Mouse (Mus musculus): ENCODE data around the gene Pir.
A peak's percentile ranks its signal among the peaks of the same experiment; 100 is the strongest.

The Pir gene

DNA sequence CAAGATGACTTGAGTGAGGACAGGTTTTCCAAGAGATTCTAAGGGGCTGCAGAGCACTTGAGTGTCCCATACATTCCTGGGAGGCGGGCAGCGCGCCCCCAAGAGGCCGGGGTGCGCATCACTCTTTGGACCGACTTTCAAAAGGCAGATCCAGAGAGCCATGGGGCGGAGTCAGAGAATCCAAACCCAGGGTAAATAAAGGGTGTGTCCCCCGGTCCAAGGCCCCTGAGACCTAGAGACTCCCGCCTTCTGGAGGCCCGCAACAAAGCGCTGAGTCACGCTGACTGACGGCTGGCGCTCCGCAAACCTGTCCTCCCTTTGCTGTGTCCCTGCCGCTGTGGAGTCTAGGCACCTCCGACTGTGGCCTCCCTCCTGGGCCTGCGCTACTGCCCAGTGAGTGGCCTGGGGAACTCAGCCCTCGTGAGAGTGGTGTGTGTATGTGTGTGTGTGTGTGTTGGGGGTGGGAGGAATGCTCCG, at the start of gene Pir:
Gene Pir (plus strand): TSS at position 87 of the 477 bp plus-strand sequence.
- DNase-seq, result peak; percentile 87

DNA sequence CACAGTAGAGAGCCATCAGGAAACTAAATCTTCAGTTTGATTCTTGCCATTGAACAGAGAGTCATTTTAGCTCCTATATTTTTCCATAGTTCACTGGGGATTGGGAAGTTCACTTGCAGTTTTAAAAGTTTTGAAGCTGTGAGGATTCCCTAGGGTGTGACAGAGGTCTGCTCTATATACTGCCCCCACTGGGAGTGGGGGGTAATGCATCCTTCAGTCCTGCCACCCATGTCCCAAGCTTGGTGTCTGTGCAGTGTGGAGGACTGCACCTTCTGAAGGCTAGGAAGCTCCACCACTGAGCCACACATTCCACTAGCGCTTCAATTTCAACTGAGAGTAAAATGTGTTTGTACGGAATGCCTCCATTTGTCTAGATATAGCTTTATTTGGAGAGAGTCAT, 47.2 kb upstream of the Pir start:
- DNase-seq, result peak; percentile 49

DNA sequence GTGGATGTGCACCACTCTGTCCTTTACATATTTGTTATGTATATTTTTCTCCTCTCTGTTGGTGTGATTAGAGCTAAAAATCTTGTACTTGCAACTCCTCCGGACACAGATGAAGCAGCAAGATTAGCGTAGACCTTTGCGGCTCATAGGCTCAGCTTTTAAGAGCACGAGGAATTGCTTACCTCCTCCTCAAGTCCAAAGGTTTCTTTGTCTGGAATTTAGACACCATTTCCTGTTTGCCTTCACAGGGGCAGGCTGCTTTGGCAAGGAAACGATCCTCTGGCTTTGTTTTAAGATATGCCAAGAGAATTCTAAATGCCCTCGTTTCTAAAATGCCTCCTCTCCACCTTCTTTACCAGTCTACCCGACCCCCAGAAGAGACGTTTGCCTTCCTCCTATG, 35.8 kb upstream of the Pir start:
- DNase-seq, result peak; percentile 9

DNA sequence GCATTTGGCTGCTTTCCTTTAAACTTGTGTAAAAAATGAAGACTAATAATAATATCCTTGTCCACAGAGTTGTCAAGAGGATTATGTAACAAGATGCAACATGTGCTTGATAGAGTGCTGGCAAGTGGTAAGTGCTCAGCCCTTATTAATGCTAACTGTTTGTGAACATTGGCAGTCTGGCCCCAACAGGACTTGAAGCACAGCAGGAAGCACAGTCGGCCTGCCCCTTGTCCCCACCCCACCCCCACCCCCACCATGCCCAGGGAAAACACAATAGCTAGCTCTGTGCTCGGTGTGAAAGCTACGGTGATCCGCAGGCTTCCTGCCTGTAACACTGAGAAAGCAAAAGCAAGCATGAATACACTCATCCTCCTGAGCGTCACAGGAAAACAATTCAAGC, 23.5 kb upstream of the Pir start:
- DNase-seq, result peak; percentile 59

DNA sequence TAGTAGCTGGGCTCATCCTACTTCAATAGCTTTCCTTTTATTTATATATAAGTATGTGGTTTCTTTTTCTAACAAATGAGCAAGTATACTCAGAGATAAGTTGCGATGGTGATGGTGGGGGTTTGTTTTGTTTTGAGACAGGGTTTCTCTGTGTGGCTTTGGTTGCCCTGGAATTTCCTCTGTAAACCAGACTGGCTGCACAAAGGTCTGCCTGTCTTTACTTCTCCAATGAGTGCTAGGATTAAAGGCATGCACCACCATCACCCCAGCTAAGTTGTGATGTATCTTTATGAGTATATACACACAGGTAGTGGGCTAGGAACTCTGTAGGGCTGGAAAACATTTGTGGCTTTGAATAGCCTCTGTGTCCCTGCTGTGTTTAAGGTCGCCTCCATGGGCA, 22.4 kb upstream of the Pir start:
- DNase-seq, result no peak

DNA sequence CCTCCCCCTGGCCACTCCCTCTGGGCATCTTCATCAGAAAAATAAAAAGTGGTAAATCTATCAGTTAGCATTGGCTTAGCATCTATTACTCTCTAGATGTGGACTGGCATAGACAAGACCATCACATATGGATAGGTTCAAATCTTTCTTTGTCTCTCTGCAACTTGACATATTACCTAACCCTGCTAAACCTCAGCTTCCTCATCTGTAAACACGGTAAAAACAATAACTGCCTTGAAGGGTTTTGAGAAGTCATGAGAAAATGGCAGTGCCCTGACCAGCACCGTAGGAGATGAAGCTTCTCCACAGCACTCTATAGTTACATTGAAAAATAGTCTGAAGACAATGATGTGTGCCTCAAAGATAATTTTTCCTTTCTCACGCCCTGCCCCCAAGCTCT, 12.6 kb upstream of the Pir start:
- no peak for DNase-seq

DNA sequence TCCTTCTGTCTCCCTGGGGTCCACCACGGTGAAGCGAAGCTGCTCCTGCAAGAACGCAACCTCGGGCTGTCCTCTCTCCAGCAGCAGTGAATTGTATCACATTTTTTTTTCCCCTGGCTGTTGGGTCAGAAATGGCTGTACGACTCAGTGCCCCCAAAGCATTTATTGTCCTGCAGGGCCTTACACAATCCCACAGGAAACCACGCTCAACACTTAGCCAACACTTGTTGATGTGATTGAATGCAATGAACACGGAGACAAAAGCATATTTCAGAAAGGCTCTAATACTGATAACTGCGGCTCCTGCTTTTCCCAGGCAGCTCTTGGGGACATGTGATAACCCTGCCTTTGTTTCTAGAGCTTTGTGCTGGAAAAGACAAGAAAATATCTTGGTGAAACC, 11.1 kb upstream of the Pir start, which contains the start of gene Bmx:
Gene Bmx (minus strand): TSS at position 137 of the 400 bp plus-strand sequence.
- DNase-seq, result peak; percentile 24

DNA sequence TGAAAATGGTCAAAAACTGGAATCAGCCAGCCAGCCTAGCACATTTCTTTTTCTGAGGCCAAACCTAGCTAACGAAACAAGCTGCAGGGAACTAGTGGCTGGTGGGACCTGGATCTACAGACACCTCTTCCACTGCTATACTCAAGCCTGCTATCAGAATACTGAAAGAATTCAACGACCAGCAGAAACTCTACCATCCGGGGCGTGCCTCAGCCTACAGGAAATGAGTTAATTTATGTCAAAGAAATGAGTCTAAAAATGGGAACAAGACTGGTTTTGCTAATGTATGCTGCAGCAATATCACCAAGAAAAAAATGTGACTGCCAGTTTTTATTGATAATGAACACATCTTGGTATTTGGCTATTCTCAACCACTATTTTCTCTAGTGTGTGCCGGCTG, 10.5 kb upstream of the Pir start:
- DNase-seq, result peak; percentile 15

DNA sequence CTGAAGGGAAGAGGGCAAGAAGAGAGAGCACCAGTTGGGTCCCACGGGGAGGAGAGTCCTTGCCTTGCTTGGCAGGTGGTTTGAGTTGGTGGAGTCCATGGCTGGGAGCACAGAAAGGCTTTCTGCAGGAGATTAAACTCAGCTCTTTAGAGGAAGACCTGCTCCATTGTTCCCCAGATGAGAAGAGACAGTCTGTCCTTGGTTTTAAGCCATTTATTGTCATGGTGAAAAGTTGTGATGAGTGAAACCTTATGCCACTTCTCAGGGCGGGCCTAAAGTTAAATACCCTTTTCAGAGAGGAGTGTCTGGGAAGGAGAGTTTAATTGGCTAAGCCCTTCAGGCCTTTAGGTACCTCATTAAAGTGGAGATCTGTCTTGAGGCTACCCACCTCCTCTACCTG, 6.9 kb upstream of the Pir start:
- no peak for DNase-seq

DNA sequence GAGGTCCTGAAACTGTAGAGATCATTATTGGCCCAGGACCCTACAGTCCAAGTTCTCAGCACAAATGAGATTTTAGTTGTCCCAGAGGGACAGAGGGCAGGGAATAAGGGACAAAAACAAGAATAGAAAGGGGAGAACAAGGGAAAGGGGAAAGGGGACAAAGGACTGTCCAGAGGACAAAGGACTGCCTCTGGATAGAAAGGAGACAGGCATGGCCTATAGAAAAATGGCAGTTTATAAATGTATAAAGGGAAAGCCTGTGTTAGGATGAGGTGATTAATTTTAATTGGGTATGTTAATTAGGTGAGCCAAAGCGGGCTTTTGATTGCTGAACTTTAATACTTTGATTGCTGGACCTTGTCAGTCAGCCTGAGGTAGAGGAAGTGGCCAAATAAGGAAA, 4.3 kb upstream of the Pir start:
- DNase-seq, result no peak

DNA sequence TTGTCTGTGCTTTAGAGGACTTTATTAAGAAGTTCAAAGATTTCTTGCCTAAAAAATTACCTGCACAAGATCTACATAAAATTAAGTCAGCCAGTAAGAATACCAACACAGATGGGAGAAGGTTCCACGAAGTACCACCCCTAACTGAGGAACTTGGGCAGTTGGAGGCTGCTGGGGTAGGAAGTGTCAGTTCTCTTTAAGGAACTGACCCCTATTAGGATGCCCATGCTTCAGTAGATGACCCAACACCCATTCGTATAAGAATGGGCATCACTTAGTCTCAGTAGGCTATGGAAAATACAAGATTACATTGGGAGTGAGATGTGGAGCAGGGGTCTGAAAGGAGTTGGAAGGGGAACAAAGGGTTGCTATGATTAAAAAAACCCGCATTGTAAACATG, 1.4 kb downstream of the Pir start:
- DNase-seq, result no peak

DNA sequence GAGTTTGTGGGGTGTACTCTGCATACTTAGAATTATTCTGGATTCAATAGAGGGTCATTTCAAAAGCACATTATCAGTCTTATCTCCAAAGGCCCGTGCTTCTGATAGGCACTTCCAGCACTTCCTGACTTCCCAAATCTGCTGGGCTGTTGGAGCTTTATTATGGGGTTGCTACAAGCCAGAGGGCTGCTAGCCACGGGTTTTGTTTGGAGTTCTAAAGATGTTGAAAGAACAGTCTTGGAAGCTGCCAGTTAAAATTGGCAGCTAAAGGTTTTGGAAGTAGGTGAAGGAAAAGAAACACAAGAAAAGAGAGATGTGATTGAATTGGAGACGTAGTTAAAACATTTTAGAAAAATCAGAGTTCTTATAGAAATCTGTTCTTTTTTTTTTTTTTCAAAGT, 6.4 kb downstream of the Pir start:
- DNase-seq, result peak; percentile 25

DNA sequence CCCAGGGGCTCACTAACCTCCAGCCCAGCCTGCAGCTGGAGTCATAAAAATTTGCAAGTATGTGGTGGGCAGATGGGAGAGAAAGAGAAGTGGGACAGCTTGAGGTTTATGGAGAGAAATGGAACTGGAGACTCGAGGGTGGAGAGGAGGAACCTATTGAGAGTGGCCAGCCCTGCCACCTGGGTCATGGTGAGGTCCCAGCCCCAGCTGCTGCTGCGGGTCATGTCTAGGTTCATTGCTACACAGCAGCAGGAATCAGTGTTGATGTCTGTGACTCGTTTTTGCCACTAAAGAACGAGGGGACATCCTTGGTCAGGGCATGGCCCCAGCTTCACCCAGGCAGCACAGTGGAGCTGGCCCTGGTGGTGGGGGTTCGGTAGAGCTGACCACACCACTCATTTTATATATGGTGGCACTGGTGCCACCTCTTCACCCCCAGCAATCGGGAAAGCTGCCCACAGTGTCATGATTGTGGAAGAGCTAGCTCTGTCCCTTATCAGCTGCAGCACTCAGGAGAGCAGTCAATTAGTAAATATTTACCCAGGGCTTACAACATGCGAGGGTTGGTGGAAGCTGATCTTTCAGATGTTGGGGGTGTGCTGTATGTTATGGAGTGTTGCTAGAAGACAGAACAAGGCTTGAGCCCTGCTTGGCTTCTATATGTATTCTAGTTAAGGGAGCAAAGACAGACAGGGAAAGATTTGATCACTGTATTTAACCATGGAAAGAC, 11.9 kb downstream of the Pir start:
- DNase-seq, result no peak

DNA sequence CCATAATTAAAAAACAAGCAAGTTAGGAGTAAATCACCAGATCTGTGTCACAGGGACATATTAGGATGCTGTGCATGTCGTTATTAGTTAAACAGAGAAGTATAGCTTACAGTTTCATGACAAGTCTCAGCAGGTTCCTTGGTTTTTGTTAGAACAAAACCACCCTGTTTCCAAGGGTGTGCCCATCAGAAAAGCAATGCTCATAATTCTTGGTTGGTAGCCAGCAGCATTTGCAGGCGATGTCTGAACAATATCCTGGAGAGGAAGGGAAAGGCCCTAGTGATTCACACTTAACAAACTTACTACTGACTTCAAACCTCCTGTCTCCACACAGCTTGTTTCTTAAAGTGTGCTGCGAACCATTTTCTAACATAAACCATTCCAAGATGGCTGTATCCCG, 14.6 kb downstream of the Pir start:
- DNase-seq, result peak; percentile 32

DNA sequence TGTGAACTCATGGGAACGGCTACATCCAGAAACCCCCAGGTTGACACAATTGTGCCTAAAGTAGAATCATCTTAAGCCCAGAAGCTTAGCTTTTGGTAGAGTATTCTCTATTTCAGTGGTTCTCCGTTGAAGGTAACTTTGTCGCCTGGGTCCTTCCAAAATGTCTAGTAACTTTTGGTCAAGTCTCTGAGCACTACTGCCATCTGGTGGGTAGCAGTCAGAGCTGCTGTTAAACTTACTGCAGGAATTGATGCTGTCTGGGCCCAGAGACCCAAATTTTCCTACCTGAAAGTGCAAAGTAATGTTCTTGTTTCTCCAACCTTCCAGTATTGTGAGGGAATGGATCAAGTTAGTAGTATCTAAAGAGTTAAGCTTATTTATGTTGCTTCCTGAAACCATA, 17.9 kb downstream of the Pir start:
- peak; percentile 50 for DNase-seq

DNA sequence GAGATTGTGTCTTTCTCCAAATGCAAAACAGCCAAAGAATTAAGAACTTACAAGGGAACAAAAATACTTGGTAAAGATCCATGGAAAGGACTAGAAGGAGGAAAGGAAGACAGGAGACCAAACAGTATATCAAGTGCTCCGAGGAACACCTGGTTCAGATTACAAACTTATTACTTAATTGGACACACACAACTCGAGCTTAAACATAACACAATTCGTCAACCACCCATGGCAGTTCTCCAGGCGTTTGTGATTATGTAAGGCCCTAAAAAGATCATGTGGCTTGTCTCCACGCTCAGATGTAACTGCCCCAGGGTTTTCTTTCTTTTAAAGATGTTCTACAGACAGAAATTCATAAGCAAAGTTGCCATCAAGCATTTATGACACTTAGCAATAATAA, 22.0 kb downstream of the Pir start:
- peak; percentile 59 for DNase-seq

DNA sequence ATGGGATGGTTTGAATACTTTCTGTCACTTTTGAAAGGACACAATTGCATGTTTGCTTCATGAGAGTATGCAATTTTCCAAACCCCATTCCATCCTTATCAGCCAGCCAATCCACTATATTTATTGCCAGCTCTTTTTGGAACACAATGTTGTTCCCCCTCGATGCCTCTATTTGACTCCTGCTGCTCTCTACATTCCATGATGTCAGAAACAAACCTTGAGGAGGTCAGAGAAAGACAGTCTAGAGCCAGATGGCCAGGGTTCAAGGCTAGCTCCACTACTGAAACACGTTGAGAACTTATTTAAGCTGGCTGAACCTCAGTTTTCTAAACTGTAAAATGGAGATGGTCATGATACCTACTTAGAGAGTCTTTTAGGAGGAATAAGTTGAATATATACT, 37.1 kb downstream of the Pir start:
- peak; percentile 36 for DNase-seq

DNA sequence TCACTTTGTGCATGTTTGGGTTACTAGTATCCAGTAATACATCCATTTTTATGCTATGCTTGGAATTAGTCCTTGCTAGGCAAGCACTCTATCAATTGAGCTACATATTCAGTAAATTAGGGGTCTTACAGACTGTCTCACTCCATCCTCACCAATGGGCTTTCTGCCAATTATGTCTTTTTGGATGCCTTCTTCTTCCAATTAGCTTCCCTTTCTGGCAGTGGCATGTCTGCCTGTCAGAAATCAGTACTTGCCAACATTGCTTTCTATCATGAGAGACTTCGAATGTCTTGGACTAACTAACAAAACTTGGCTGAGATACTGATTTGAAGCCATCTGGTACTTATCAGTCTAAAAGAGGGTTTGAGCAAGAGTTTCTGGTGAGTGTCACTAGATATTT, 44.7 kb downstream of the Pir start:
- DNase-seq, result peak; percentile 15

DNA sequence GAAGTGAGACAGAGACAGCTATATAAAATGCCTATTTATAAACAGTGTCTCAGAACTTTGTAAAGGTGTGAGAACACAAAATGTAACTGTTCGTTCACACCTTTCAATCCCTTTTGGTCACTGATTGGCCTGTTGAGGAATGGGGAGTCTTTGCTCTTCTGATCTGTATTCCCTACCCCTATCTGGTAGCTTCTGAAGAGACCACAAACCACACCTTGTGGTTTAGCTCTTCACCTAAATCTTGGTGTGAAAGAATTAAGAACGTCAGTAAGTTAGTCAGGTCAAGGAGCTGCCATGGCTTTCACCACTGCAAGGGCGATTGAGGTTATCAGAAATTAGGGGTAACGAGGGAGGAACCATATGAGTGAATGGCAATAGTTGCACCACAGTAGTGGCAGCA, 49.4 kb downstream of the Pir start:
- no peak for DNase-seq

DNA sequence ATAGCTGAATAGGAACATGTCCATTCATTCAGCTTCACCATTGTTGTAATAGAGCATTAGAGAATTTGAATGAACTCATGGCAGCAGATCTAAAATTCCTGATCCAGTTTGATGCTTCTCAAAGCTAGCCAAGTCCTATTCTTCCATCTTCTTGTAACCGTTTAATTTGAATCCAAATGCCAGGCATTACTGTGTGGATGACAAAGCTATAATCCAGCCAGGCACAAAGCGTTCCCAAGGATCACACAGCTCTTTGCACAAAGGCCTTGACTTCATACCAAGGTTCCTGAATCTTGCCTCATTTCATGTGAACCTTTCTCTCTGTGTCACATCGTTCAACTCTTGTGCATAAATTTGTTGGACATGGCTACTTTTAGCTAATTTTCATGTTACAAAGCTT, 50.9 kb downstream of the Pir start:
- DNase-seq, result no peak

DNA sequence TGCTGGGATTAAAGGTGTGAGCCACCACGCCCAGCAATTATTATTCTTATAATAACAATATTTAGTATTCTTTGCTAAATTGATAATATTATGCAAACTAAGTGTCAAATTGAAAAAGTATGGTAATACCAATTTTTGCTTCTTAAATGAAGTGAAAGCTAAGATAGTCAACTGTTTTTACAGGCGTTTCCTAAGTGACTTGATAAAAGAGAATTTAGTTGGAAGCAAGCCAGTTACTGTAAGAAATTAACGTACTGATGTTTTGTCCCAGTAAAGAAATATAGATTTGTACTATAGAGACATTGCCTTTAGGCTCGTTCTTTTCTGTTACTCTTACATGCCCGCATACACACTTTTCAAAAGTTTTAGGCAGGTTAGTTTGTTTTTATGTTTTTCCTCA, 53.3 kb downstream of the Pir start:
- no peak for DNase-seq

DNA sequence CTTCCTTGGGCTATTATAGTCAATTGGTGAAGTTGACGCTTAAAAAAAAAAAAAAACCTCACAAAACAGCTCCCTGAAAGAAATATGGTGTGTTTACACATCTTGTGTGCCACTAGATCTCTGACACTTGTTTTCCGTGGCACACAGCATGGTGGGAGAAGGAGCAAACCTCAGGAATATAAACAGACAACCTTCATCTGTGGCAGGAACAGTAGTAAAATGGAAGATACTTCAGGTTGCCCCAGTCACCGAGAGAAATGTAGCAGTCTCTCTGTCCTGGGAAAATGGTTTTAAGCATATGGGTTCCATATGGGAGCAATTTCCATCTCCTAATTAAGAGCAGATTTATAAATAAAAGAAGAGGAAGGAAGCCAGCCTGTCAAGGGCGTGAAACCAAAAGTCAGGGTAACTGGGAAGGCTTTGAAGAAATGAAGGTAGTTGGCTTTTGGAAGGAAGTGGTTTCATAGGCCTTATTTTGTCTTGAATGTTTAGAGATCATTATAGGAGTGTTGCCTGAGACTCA, 54.3 kb downstream of the Pir start:
- DNase-seq, result no peak

DNA sequence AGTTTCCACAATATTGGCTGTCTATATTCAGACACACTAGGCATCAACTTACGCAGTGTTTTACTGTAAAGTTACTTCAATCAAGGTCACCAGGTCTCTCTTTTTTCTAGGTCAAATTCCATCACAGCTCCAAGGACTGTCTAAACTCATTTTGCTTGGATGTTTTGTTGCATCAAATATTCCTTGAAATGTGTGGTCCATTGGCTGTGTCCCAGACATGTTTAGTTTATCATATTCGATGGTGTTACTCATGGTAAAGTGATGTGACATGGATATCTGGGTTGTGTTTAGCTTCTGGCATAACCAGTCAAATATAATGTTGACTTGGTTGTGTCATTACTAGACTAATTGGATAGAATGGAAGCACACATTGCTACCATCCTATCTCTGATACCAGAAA, 61.2 kb downstream of the Pir start:
- DNase-seq, result no peak

DNA sequence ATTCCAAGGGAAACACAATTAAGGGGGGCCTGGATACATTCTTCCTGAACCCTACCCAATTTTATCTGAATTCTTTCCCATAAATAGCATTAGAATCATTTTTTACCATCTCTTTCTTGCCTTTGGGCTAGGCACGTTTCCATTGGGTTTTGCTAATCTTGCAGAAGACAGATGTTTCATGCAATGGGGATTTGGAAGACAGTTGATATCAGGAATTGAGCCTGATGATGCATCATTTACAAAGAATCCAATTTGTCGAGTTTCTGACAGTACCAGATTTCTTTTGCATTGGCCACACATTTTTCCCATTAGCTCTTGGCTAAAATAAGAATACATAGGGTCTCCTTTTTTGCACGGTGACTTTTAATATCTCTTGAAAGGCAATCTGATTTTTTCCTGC, 61.6 kb downstream of the Pir start:
- no peak for DNase-seq

DNA sequence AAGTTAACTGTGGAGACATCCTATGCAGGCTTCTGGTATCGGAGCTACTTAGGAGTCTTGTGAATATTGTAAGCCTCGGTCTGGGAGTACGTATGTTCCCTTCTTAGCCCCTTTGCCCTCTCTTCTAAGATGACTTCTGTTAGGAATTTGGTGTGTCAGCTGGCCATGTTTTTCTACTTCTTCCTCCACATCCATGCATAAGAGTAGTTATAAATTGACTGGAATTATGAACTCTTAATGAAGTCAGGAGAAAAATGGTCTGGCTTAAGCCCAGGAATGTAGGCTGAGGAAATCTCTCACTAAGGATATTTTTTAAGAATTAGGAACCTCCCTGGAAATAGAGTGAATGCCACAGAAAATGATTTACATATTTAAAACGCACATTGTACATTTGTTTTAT, 69.4 kb downstream of the Pir start:
- no peak for DNase-seq

All from lung, postnatal 36 days (tissue).